Mouse (Mus musculus): ENCODE results near the gene Krt88. TPM values are rescaled to one million over a fixed set of nuclear protein-coding genes. Genes with fewer than 3 reads are reported as not detected.
A peak's percentile ranks its signal among the peaks of the same experiment; 100 is the strongest.

Krt88 gene
- not detected in 2 replicates for polyA plus RNA-seq (2015; fragmentation: Nextera tagmentation; extraction: Ambion mirVana)

DNA sequence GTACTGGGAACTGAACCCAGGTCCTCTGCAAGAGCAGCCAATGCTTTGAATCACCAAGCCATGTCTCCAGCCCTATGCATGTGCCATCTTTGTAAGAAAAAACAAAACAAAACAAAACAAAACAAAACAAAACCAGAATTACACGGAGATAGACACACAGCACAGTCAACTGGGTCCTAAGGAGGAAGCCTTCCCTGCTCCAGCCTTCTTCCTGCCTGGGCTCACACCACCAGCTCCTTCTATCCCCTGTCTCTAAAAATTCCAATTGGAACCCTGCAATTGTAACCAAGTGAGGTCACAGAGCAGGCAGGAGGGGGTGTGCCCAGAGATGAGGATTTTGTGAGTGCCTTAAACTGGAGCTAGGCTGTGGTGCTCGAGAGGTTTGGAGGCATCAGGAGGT lies at the start of gene Krt88:
Gene Krt88, plus strand, starts transcription at position 301 of the 400 bp plus-strand sequence.
- 71% methylated on average over 2 of the region's 2 CpGs for WGBS
- Histone ChIP-seq H3K9me3 (replicated peaks) (no peaks in the 10 kb centered on the region), H3K9ac (no peak within 1 kb of the TSS), H3K4me2 (replicated peaks) (no peak within 1 kb of the TSS), H3K27me3 (no peaks in the 10 kb centered on the region), H3K27ac (replicated peaks) (no peak within 1 kb of the TSS), H3K4me1 (no peaks in the 10 kb centered on the region), H3K36me3 (no peaks in the 10 kb centered on the region), H3K4me3 (replicated peaks) (no peak within 1 kb of the TSS)
- no peak for ATAC-seq (ENCODE audit: insufficient number of reproducible peaks, low FRiP score, low TSS enrichment, low read depth)

DNA sequence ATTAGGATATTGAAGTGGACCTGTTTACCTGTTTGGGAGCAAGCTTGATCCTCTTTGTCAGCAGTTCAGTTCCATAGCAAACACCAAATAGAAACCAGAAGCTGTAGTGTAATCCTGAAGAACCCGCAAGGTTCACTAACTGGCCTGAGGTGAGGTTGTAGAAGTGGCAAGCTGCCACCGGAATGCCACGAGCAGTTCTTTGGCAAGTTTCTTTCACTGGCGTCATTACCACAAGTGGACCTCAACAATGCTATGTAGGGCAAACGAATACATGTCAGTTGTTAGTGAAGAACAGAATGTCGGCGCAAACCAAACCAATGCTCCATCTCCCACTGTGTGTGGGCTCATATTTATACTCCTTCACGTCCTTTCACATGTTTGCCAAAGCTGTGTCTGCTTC lies 49.3 kb upstream of the Krt88 start:
- Histone ChIP-seq H3K4me3 (replicated peaks) (no peak overlapping the region), H3K27ac (replicated peaks) (no peak overlapping the region), H3K9ac (no peak overlapping the region), H3K27me3 (no peaks in the 10 kb centered on the region), H3K4me1 (no peaks in the 10 kb centered on the region), H3K36me3 (no peaks in the 10 kb centered on the region), H3K9me3 (replicated peaks) (no peaks in the 10 kb centered on the region), H3K4me2 (replicated peaks) (no peak overlapping the region)
- WGBS: 73% methylated on average over 8 of the region's 8 CpGs
- ATAC-seq (ENCODE audit: insufficient number of reproducible peaks, low FRiP score, low TSS enrichment, low read depth): no peak

DNA sequence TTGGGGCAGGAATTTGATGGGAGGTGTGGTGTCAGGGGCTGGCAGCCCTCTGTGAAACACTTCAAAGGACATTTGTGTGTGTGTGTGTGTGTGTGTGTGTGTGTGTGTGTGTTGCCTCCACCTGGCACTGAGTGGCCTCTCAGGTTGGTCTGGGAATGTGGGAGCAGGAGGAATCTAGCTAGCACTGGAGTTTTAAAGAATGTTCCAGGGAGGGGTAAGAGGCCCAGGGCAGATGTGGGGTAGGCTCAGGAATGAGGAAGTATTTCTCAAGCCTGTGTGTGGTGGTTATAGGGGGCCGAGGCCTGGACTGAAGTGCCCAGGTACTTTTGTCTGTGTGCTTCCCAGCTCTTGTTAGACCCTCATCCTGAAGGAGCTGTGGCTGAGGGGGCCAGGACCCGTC lies 36.8 kb upstream of the Krt88 start, which contains the start of gene Krt7:
Gene Krt7, plus strand, starts transcription at position 269 of the 400 bp plus-strand sequence.
- Histone ChIP-seq H3K9me3 (replicated peaks) (no peaks in the 10 kb centered on the region), H3K27me3 (peaks cover 25% of the 10 kb centered on the region), H3K9ac (no peak within 1 kb of the TSS), H3K27ac (replicated peaks) (no peak within 1 kb of the TSS), H3K4me1 (peaks cover 20% of the 10 kb centered on the region), H3K36me3 (no peaks in the 10 kb centered on the region), H3K4me3 (replicated peaks) (no peak within 1 kb of the TSS; the same call in 1 of the 2 replicates), H3K4me2 (replicated peaks) (peak within 1 kb of the TSS; percentile 21; the same call in 1 of the 2 replicates)
- peak; percentile 20; the same call in 1 of the 2 replicates for ATAC-seq (ENCODE audit: insufficient number of reproducible peaks, low FRiP score, low TSS enrichment, low read depth)
- 50% methylated on average over 2 of the region's 2 CpGs for WGBS

DNA sequence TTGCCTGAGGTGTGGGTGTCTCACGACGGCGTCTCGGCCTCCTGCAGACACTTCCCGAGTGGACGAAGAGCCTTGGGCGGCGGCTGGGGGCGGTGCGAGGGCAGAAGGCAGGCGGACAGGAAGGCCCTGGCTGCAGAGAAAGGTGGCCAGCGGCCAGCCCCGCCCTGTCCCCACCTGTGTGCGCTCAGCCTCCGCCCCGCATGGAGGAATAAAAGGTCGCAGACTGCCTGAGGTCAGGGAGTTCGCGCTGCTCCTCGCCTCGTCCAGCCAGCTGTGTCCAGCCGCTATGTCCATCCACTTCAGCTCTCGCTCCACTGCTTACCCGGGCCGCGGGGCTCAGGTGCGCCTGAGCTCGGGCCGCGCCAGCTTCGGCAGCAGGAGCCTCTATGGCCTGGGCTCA lies 35.4 kb upstream of the Krt88 start:
- H3K27ac ChIP-seq (replicated peaks): no peak overlapping the region
- no peak overlapping the region; the same call in 1 of the 2 replicates for H3K4me3 ChIP-seq (replicated peaks)
- H3K9ac ChIP-seq: no peak overlapping the region
- 24% methylated on average over 31 of the region's 31 CpGs for WGBS
- H3K36me3 ChIP-seq: no peaks in the 10 kb centered on the region
- no peak for ATAC-seq (ENCODE audit: insufficient number of reproducible peaks, low FRiP score, low TSS enrichment, low read depth)
- peaks cover 20% of the 10 kb centered on the region for H3K4me1 ChIP-seq
- no peaks in the 10 kb centered on the region for H3K9me3 ChIP-seq (replicated peaks)
- peaks cover 25% of the 10 kb centered on the region for H3K27me3 ChIP-seq
- peak overlapping the region; percentile 21; the same call in 1 of the 2 replicates for H3K4me2 ChIP-seq (replicated peaks)

DNA sequence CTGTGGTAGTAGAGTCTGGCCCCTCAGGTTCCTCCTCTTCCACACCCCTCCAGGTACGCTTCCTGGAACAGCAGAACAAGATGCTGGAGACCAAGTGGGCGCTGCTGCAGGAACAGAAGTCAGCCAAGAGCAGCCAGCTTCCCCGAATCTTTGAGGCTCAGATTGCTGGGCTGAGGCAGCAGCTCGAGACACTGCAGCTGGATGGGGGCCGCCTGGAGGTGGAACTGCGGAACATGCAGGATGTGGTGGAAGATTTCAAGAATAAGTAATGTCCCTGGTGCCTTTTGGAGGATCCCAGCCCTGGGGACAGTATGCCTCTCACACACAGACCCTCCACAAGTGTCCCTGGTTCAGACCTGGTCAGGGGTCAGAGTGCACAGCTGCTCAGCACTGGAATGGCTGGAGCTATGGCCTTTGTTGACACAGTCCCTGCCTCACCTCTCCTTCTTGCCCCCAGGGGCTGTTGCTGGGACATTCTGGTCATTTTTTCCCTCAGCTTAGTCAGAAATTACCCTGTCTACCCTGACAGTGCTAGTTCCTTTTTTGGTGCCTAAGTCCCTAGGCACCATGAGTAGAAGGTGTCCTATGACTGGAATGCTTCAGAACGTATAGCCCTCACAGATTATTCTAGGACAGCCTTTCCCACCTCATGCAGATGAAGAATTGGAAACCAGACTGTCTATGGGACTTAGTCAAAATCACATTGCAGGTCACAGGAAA lies 33.5 kb upstream of the Krt88 start:
- peaks cover 25% of the 10 kb centered on the region for H3K27me3 ChIP-seq
- no peak overlapping the region for H3K4me3 ChIP-seq (replicated peaks)
- ATAC-seq (ENCODE audit: insufficient number of reproducible peaks, low FRiP score, low TSS enrichment, low read depth): no peak
- 20% methylated on average over 7 of the region's 7 CpGs for WGBS
- no peak overlapping the region for H3K9ac ChIP-seq
- H3K9me3 ChIP-seq (replicated peaks): no peaks in the 10 kb centered on the region
- H3K27ac ChIP-seq (replicated peaks): no peak overlapping the region
- no peak overlapping the region for H3K4me2 ChIP-seq (replicated peaks)
- peaks cover 20% of the 10 kb centered on the region for H3K4me1 ChIP-seq
- no peaks in the 10 kb centered on the region for H3K36me3 ChIP-seq

DNA sequence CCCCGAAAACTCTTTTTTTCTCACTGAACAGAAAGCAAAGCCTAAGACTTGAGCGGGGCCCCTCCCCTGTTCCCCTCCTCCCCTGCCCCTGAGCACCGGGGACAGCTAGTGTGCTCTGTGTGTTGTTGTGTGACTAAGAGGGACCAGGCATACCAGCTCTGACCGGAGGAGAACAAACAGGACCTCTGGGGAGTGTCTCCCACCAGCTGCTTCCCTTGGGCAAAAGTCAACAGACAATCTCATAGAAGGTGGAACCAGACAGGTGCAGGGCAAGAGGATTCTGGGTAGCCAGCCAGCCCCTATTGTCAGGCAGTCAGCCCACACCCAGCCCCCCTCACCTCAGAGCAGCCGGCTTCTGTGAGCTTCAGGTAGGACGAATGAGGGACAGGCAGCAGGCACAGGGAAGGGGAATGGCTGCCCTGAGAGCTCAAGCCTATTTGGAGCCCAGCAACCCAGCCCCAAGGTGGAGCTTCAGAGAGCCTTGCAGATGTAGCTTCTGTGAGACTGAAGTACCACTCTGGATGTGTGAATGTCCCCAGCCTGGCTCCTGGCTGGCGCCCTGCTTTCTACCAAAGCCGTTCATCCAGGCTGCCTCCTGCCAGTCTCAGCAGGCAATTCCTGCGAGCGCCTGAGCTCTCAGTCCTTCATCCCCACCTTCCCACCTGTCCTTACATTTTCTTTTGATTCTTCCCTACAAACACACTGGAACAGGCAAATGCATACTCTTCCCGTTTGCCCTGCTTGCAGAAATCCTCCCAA lies 32.6 kb upstream of the Krt88 start:
- H3K9ac ChIP-seq: no peak overlapping the region
- WGBS: 33% methylated on average over 11 of the region's 11 CpGs
- no peaks in the 10 kb centered on the region for H3K36me3 ChIP-seq
- H3K4me3 ChIP-seq (replicated peaks): no peak overlapping the region
- no peak for ATAC-seq (ENCODE audit: insufficient number of reproducible peaks, low FRiP score, low TSS enrichment, low read depth)
- no peak overlapping the region for H3K4me2 ChIP-seq (replicated peaks)
- H3K27ac ChIP-seq (replicated peaks): no peak overlapping the region
- no peaks in the 10 kb centered on the region for H3K9me3 ChIP-seq (replicated peaks)
- H3K27me3 ChIP-seq: peaks cover 25% of the 10 kb centered on the region
- H3K4me1 ChIP-seq: peaks cover 24% of the 10 kb centered on the region

DNA sequence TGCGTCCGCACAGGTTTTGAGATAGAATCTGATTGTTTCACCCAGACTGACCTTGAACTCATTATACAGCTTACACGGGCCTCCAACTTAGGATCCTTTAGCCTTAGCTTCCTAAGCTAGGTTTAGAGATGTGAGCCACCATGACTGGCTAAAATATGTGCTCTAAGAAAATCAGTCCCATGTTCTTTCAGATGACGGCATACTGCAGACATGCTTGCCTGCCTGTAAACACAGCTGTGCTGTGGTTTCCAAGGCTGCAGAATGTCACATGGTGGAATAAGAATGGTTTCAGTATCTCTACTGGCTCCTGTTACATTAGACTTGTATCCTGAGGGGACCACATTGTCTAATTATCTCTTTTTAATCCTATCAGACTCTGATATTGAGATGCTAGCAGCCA lies 28.6 kb upstream of the Krt88 start:
- peaks cover 12% of the 10 kb centered on the region for H3K4me1 ChIP-seq
- H3K9ac ChIP-seq: no peak overlapping the region
- no peaks in the 10 kb centered on the region for H3K36me3 ChIP-seq
- H3K4me3 ChIP-seq (replicated peaks): no peak overlapping the region
- no peak for ATAC-seq (ENCODE audit: insufficient number of reproducible peaks, low FRiP score, low TSS enrichment, low read depth)
- no peak overlapping the region for H3K27ac ChIP-seq (replicated peaks)
- H3K27me3 ChIP-seq: peaks cover 1% of the 10 kb centered on the region; the same call in 1 of the 2 replicates
- 60% methylated on average over 4 of the region's 4 CpGs for WGBS
- no peak overlapping the region for H3K4me2 ChIP-seq (replicated peaks)
- no peaks in the 10 kb centered on the region for H3K9me3 ChIP-seq (replicated peaks)

DNA sequence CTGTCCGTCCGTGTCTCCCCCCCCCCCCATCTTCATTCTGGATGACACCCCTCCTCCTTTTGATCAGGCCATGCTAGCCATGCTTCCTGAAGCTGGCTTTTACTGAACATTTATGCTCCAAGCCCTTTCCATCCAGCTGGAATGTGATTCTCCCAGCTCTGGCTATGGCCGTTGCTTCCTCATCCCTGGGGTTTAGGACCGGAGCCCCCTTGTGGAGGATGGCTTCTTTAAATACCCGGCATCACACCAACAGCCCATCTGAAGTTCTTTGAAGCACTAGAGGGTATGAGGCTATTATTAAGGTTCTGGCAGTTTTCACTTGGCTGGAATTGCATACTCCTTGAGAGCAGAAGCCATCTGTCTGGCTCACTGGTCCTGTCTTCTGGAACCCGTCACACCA lies 26.6 kb upstream of the Krt88 start:
- no peaks in the 10 kb centered on the region for H3K27me3 ChIP-seq
- H3K4me2 ChIP-seq (replicated peaks): no peak overlapping the region
- H3K9ac ChIP-seq: no peak overlapping the region
- H3K4me1 ChIP-seq: peaks cover 5% of the 10 kb centered on the region; the same call in 1 of the 2 replicates
- no peaks in the 10 kb centered on the region for H3K9me3 ChIP-seq (replicated peaks)
- H3K27ac ChIP-seq (replicated peaks): no peak overlapping the region
- no peak for ATAC-seq (ENCODE audit: insufficient number of reproducible peaks, low FRiP score, low TSS enrichment, low read depth)
- no peaks in the 10 kb centered on the region for H3K36me3 ChIP-seq
- 54% methylated on average over 6 of the region's 6 CpGs for WGBS
- no peak overlapping the region for H3K4me3 ChIP-seq (replicated peaks)

DNA sequence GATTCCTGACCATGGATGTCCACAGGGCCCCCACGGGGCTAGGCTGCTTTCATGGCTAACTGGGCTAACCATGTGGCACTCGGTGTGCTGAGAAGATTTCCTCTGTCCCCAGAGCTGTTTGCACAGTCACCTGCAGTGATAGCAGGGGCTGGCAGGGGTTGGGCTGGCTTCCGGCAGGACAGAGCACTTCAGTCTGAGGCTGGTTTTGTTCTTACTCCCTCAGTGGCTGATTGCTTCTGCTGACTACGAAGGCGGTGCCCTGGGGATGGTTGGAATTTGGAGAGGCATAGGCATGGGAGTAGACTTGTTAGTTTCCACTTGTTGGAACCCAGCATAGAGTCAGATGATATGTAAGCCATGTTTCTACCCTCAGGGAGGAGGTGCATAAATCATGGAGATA lies 22.6 kb upstream of the Krt88 start:
- Histone ChIP-seq H3K27me3 (no peaks in the 10 kb centered on the region), H3K36me3 (no peaks in the 10 kb centered on the region), H3K4me1 (no peaks in the 10 kb centered on the region), H3K9me3 (replicated peaks) (no peaks in the 10 kb centered on the region), H3K27ac (replicated peaks) (no peak overlapping the region), H3K9ac (no peak overlapping the region), H3K4me2 (replicated peaks) (no peak overlapping the region), H3K4me3 (replicated peaks) (no peak overlapping the region)
- ATAC-seq (ENCODE audit: insufficient number of reproducible peaks, low FRiP score, low TSS enrichment, low read depth): no peak
- WGBS: 14% methylated on average over 5 of the region's 5 CpGs

DNA sequence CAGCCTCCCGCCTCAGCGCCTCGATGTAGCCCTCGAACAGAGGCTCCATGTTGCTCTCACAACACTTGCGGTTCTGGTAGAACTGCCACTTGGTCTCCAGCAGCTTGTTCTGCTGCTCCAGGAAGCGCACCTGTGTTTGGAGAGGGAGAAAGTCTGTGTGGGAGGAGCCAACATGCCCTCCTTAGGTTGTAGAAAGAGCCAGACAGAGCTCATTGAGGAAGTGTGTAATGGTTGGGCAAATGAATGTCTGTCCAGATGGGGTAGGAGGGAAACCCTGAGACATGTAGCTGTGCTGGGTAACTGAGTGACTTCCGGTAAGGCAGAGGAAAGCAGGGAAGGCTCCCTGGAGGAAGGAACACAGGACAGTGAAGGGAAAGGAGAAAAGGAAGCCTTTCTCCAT lies 10.9 kb upstream of the Krt88 start:
- no peak for ATAC-seq (ENCODE audit: insufficient number of reproducible peaks, low FRiP score, low TSS enrichment, low read depth)
- Histone ChIP-seq H3K36me3 (no peaks in the 10 kb centered on the region), H3K9me3 (replicated peaks) (no peaks in the 10 kb centered on the region), H3K4me2 (replicated peaks) (no peak overlapping the region), H3K4me3 (replicated peaks) (no peak overlapping the region), H3K27ac (replicated peaks) (no peak overlapping the region), H3K4me1 (peaks cover 6% of the 10 kb centered on the region; the same call in 1 of the 2 replicates), H3K9ac (no peak overlapping the region), H3K27me3 (peaks cover 38% of the 10 kb centered on the region)
- 88% methylated on average over 7 of the region's 7 CpGs for WGBS

DNA sequence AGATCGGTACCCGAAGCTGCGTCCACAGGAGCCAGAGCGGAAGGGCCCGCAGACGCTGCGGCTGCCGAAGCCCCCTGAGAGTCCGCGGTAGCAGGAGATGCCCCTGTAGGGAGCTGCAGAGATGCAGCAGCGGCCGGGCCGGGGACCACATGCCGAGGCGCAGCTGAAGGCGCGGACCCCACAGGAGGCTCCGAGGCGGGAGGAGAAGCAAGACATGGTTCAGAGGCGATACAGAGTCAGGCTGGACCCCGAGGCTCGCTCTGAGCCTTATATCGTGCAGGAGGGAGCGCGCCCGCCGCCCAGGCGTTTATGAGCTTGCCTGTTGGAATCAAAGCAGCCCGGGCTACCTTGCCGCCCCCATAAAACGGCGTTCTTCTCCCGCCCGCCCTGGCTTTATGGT lies 9.0 kb upstream of the Krt88 start, which contains the start of gene Krt87:
Gene Krt87, minus strand, starts transcription at position 250 of the 400 bp plus-strand sequence.
- Histone ChIP-seq H3K27ac (replicated peaks) (no peak within 1 kb of the TSS), H3K9ac (no peak within 1 kb of the TSS), H3K36me3 (no peaks in the 10 kb centered on the region), H3K4me2 (replicated peaks) (peak within 1 kb of the TSS; percentile 46), H3K9me3 (replicated peaks) (no peaks in the 10 kb centered on the region), H3K4me3 (replicated peaks) (peak within 1 kb of the TSS; percentile 27), H3K4me1 (peaks cover 6% of the 10 kb centered on the region; the same call in 1 of the 2 replicates), H3K27me3 (peaks cover 38% of the 10 kb centered on the region)
- 3% methylated on average over 34 of the region's 34 CpGs for WGBS
- ATAC-seq (ENCODE audit: insufficient number of reproducible peaks, low FRiP score, low TSS enrichment, low read depth): no peak

Measured in embryonic facial prominence, embryonic 15.5 days (tissue).